Mouse (Mus musculus): Measurements from ENCODE around the gene Me1.

GRCm38 (mm10) chr9:86734357-86734756, 38.6 kb upstream of the Me1 start:
- TF ChIP-seq POLR2A (IDR thresholded peaks at IDR 0.05; ENCODE audit: low read depth, low read length) (no peak), CTCF (conservative IDR thresholded peaks at IDR 0.05; ENCODE audit: insufficient read depth, insufficient read length, low read depth, low read length) (no peak)

Data from kidney, adult 2 months (tissue).